Mouse (Mus musculus): Measurements from ENCODE around the gene Patz1. TPM values are rescaled to one million over a fixed set of nuclear protein-coding genes. Genes with fewer than 3 reads are reported as not detected.

The Patz1 gene
- total RNA-seq, 2 experiments from 2014 or later = 41.5 to 46.9 TPM

- no peak overlapping the region for H3K27ac ChIP-seq
- TF ChIP-seq CTCF (IDR thresholded peaks at IDR 0.05) = no peak
- intact Hi-C loops (cut with DNase I) = loop anchor here (5.0 kb wide), 1 partner anchor 59 kb away; the partner anchor contains the start of gene Limk2
- no peak for DNase-seq (ENCODE audit: extremely low spot score in 1 of 2, low spot score in 2 of 2)
- H3K4me3 ChIP-seq = no peak overlapping the region
Observed at GRCm38 (mm10) chr11:3347835-3348195, 59.1 kb downstream of the Patz1 start.

GRCm38 (mm10) chr11:3348576-3349342, 60.1 kb downstream of the Patz1 start:
- no peak for DNase-seq (ENCODE audit: extremely low spot score in 1 of 2, low spot score in 2 of 2)
- no peak for TF ChIP-seq CTCF (IDR thresholded peaks at IDR 0.05)
- Histone ChIP-seq H3K27ac (no peak overlapping the region), H3K4me3 (no peak overlapping the region)
- intact Hi-C loops (cut with DNase I) = loop anchor here (5.0 kb wide), 1 partner anchor 59 kb away; the partner anchor contains the start of gene Limk2

- Histone ChIP-seq H3K4me3 (no peak overlapping the region), H3K27ac (no peak overlapping the region)
- no peak for TF ChIP-seq CTCF (IDR thresholded peaks at IDR 0.05)
- intact Hi-C loops (cut with DNase I) = loop anchor here (5.0 kb wide), 1 partner anchor 58 kb away; the partner anchor contains the start of gene Limk2
- no peak for DNase-seq (ENCODE audit: extremely low spot score in 1 of 2, low spot score in 2 of 2)
Observed at GRCm38 (mm10) chr11:3349343-3349695, 60.6 kb downstream of the Patz1 start.

- no peak for DNase-seq (ENCODE audit: extremely low spot score in 1 of 2, low spot score in 2 of 2)
- Histone ChIP-seq H3K27ac (no peak overlapping the region), H3K4me3 (no peak overlapping the region)
- intact Hi-C loops (cut with DNase I) = no loop called here
- TF ChIP-seq CTCF (IDR thresholded peaks at IDR 0.05) = no peak
Observed at GRCm38 (mm10) chr11:3352131-3352530, 63.5 kb downstream of the Patz1 start.

GRCm38 (mm10) chr11:3352990-3353585, 64.4 kb downstream of the Patz1 start:
- no peak for DNase-seq (ENCODE audit: extremely low spot score in 1 of 2, low spot score in 2 of 2)
- TF ChIP-seq CTCF (IDR thresholded peaks at IDR 0.05) = peak; percentile 41
- intact Hi-C loops (cut with DNase I) = no loop called here
- no peak overlapping the region for H3K4me3 ChIP-seq
- no peak overlapping the region for H3K27ac ChIP-seq

Other genes with a start within 250 kb of the Patz1 start
- 10 to 100 TPM; 73.5 to 78.7 TPM for gene Sfi1, start 95.4 kb upstream of the Patz1 start, total RNA-seq (2021)
- 10 to 100 TPM; 71.1 to 72.6 TPM for gene Eif4enif1, start 86.5 kb upstream of the Patz1 start, total RNA-seq (2021)
- gene Drg1, start 22.5 kb upstream of the Patz1 start, total RNA-seq (2021) = 10 to 100 TPM; 79.5 to 92.1 TPM
- gene Pik3ip1, start 41.5 kb downstream of the Patz1 start, total RNA-seq (2021) = 10 to 100 TPM; 28.1 to 31.5 TPM
- gene Limk2, start 120.3 kb downstream of the Patz1 start, total RNA-seq (2021) = 100 to 1,000 TPM in 1 of 2 experiments, 10 to 100 TPM in 1; 97.5 to 109 TPM
- gene Rnf185, start 163.5 kb downstream of the Patz1 start, total RNA-seq (2021) = 10 to 100 TPM; 26.4 to 27.6 TPM
- gene Pla2g3, start 199.4 kb downstream of the Patz1 start, total RNA-seq (2021) = 1 to 10 TPM; 3.8 to 4.1 TPM
- 10 to 100 TPM; 54.0 to 57.8 TPM for gene Inpp5j, start 215.9 kb downstream of the Patz1 start, total RNA-seq (2021)
- 100 to 1,000 TPM; 135 to 138 TPM for gene Selenom, start 225.8 kb downstream of the Patz1 start, total RNA-seq (2021)